Mouse (Mus musculus) embryonic facial prominence, embryonic 13.5 days (tissue): ENCODE measurements around the gene Atg5. TPM values are rescaled to one million over a fixed set of nuclear protein-coding genes. Genes with fewer than 3 reads are reported as not detected.

Source experiments
- ATAC-seq: fragments of 200-750 bp; cut with Nextera tagmentation; 2 replicates; pipeline ENCODE4 v1.8.0; 2017; ENCODE audit warnings: low read depth; ENCODE audit not compliant: insufficient number of reproducible peaks, insufficient read depth, low FRiP score, low TSS enrichment
- H3K27ac ChIP-seq: fragments of 300-500 bp; sonication (generic); 2 replicates; pipeline ENCODE4 v1.5.1; 2015; ENCODE audit warnings: moderate library complexity, mild to moderate bottlenecking, inconsistent platforms
- H3K27me3 ChIP-seq: fragments of 300-500 bp; sonication (generic); 2 replicates; pipeline ENCODE4 v1.6.1; 2015; ENCODE audit warnings: mild to moderate bottlenecking, inconsistent platforms
- H3K36me3 ChIP-seq: fragments of 300-500 bp; sonication (generic); 2 replicates; pipeline ENCODE4 v1.6.1; 2015; ENCODE audit warnings: mild to moderate bottlenecking, inconsistent platforms
- H3K4me1 ChIP-seq: fragments of 300-500 bp; sonication (generic); 2 replicates; pipeline ENCODE4 v1.6.1; 2015; ENCODE audit warnings: inconsistent platforms
- H3K4me2 ChIP-seq: fragments of 300-500 bp; sonication (generic); 2 replicates; pipeline ENCODE4 v1.6.1; 2015; ENCODE audit warnings: moderate library complexity, mild to moderate bottlenecking, inconsistent platforms
- H3K4me3 ChIP-seq: fragments of 300-500 bp; sonication (generic); 2 replicates; pipeline ENCODE4 v1.5.1; 2015; ENCODE audit warnings: mild to moderate bottlenecking, inconsistent platforms
- H3K9ac ChIP-seq: fragments of 300-500 bp; sonication (generic); 2 replicates; pipeline ENCODE4 v1.6.1; 2015; ENCODE audit warnings: mild to moderate bottlenecking, inconsistent platforms
- H3K9me3 ChIP-seq: fragments of 300-500 bp; sonication (generic); 2 replicates; pipeline ENCODE4 v1.6.1; 2016; ENCODE audit warnings: inconsistent platforms
- WGBS: fragments of 180-500 bp; shearing (Covaris S2); methylation state at CpG from one replicate; pipeline ENCODE4 v1.1.7; 2015; ENCODE audit warnings: mixed read lengths; 5-methylcytosine and 5-hydroxymethylcytosine counted together
- polyA plus RNA-seq: library from polyadenylated mRNA; unstranded; fragments of >200 nt; fragmentation: Nextera tagmentation; extraction: Ambion mirVana; gene quantifications from 2 replicates; pipeline ENCODE4 v1.2.1, GENCODE M21; 2015

Atg5 gene
- polyA plus RNA-seq, 1 experiment from 2014 or later, result 59.2 TPM

DNA sequence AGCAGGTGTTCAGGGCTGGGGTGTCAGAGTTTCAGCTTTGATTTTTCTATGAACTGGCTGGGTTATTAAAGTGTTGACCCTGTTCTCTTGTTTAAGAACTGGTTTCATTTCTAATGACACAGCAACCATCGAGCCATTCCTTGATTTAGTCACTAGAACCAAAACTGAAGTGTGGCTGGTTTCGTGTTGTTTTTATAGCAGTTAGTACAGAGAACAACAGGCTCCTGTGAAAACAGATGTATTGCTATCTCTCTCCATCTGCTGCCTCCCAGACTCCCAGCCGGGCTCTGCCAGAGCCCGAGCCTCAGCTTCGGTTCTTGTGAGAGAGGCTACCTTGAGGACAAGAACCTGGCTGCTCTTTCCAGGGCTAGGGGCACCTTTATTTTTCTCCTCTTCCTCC, 109.7 kb downstream of the Atg5 start:
- Histone ChIP-seq H3K9me3 (no peaks in the 10 kb centered on the region), H3K9ac (no peak overlapping the region), H3K27ac (no peak overlapping the region), H3K27me3 (no peaks in the 10 kb centered on the region), H3K4me3 (no peak overlapping the region), H3K4me2 (no peak overlapping the region), H3K4me1 (peaks cover 22% of the 10 kb centered on the region), H3K36me3 (no peaks in the 10 kb centered on the region)
- 71% methylated on average over 5 of the region's 5 CpGs for WGBS
- ATAC-seq, result no peak

DNA sequence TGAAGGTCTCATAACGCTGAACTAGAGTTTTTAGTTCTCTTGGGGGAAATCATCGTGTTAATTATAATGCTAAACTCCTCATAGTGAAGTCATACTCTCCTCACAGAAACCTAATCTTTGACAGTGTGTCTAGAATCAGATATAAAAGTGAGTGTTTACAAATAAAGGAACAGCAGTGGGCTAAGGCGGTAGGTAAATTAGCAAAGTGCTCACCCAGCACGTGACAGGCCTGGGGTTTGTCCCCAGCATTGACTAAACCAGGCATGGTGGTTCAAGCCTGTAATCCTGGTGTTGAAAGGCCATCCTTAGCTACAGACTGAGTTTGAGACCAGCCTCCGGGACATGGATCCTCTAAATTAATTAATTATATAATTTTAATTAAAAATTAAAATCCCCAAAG, 110.2 kb downstream of the Atg5 start:
- no peak overlapping the region for H3K4me2 ChIP-seq
- no peak overlapping the region for H3K27ac ChIP-seq
- WGBS, result 88% methylated on average over 5 of the region's 5 CpGs
- H3K36me3 ChIP-seq, result no peaks in the 10 kb centered on the region
- no peaks in the 10 kb centered on the region for H3K9me3 ChIP-seq
- peaks cover 24% of the 10 kb centered on the region for H3K4me1 ChIP-seq
- no peaks in the 10 kb centered on the region for H3K27me3 ChIP-seq
- ATAC-seq, result no peak
- H3K4me3 ChIP-seq, result no peak overlapping the region
- no peak overlapping the region for H3K9ac ChIP-seq

DNA sequence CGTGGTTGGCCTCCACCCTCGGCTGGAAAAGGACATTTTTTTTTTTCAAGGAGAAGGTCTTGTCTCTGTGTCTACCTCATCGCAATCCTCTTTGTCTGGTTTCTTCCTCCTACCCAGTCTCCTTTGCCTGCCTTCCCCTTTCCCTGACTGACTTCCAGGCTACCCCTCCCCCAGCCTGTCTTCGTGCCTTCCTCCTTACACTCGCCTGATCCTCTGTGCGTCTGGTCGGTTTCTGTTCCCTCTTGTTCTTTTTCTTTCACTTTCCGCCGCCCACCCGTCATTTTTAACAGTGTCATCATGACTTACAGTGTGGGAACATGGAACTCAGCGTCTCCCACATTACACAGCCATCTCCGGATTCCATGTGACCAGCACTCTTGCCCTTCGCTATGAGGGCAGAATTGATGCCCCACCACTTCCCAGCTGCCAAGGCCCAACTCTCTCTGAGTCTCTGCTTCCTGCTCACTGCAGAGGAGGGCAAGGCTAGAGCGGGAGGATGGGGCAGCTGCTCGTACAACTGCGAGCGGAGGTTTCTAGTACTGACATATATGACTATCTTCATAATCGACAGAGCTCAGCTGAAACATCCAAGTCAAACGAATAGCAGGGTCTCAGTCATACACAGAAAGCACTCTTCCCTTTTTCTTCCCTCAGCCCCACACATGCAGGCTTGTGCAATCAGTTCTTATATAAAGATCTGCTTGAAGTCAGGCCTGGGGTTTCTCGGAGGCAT, 112.5 kb downstream of the Atg5 start:
- no peaks in the 10 kb centered on the region for H3K9me3 ChIP-seq
- WGBS, result 36% methylated on average over 20 of the region's 20 CpGs
- H3K4me2 ChIP-seq, result peak overlapping the region; percentile 32
- H3K4me1 ChIP-seq, result peaks cover 37% of the 10 kb centered on the region
- H3K9ac ChIP-seq, result 0 out of 2 replicates have a peak overlapping the region, but pooled peaks have one; percentile 22
- H3K36me3 ChIP-seq, result no peaks in the 10 kb centered on the region
- peak overlapping the region; percentile 75 for H3K27ac ChIP-seq
- ATAC-seq, result no peak
- no peaks in the 10 kb centered on the region for H3K27me3 ChIP-seq
- no peak overlapping the region for H3K4me3 ChIP-seq

DNA sequence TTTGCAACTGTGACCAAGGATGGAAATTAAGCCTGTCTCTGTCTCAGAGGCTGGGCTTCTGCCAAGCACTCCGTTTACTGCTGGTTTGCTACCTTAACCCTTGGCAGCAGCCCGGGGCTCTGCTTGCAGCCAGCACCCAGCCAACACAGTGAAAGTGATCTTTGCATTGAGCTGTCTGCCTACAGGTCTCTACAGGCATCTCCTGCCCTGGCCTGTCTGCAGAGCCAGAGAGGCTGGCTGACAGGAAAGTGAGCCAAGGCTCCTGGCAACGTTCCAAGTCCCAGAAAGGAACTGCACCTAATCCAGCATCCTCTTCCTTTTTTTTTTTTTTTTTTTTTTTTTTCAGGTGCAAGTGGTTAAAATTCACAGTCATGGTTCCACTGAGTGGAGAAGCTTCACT, 113.2 kb downstream of the Atg5 start:
- Histone ChIP-seq H3K27ac (peak overlapping the region; percentile 75), H3K36me3 (no peaks in the 10 kb centered on the region), H3K9ac (no peak overlapping the region), H3K27me3 (no peaks in the 10 kb centered on the region), H3K9me3 (no peaks in the 10 kb centered on the region), H3K4me3 (no peak overlapping the region), H3K4me1 (peaks cover 37% of the 10 kb centered on the region), H3K4me2 (no peak overlapping the region)
- 10% methylated on average over 3 of the region's 3 CpGs for WGBS
- peak; percentile 82; the same call in 1 of the 2 replicates for ATAC-seq

DNA sequence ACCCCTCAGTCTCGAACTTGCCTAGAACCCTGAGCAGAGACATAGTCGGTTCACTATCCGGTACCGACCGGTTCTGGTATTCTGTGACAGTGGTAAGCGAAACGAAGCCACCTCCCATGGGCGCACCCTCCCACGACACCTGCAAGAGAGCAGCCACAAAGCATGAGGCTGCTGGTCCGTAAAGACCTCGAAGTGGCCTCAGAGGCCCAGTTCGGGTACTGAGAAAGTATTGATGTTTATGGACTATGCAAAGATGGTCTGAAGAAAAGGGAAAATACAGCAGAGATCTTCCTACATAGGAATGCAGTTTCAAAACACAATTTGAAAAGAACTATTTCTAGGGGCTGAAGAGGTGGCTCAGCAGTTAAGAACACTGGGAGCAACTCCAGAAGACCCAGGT, 113.8 kb downstream of the Atg5 start:
- H3K36me3 ChIP-seq, result no peaks in the 10 kb centered on the region
- H3K4me3 ChIP-seq, result no peak overlapping the region
- no peak for ATAC-seq
- H3K27ac ChIP-seq, result peak overlapping the region; percentile 75; the same call in 1 of the 2 replicates
- H3K4me1 ChIP-seq, result peaks cover 37% of the 10 kb centered on the region
- H3K27me3 ChIP-seq, result no peaks in the 10 kb centered on the region
- no peaks in the 10 kb centered on the region for H3K9me3 ChIP-seq
- no peak overlapping the region for H3K4me2 ChIP-seq
- 83% methylated on average over 12 of the region's 12 CpGs for WGBS
- no peak overlapping the region for H3K9ac ChIP-seq

DNA sequence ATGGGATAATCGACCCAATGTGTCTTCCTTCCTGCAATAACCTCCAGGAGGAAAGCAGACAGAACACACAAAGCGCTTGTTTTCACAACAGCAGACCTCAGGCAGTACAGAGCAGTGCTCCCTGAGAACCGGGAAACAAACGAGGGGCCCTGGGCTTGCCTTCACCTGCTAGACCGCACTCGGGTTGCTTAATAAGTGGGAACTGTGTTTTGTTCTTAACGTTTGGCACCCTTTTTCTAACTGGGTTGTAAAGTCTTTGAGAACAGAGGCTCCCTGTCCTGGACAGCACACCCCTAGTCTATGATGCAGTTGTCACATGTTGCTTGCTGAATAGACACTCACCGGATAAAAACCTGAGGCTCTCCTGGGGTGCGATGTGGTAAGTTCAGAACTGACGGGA, 115.1 kb downstream of the Atg5 start:
- no peaks in the 10 kb centered on the region for H3K36me3 ChIP-seq
- no peak overlapping the region for H3K4me2 ChIP-seq
- whole genome bisulfite sequencing, result 58% methylated on average over 10 of the region's 10 CpGs
- no peak overlapping the region for H3K27ac ChIP-seq
- no peaks in the 10 kb centered on the region for H3K27me3 ChIP-seq
- no peaks in the 10 kb centered on the region for H3K9me3 ChIP-seq
- H3K9ac ChIP-seq, result no peak overlapping the region
- H3K4me3 ChIP-seq, result no peak overlapping the region
- H3K4me1 ChIP-seq, result peaks cover 37% of the 10 kb centered on the region
- 0 out of 2 replicates have a peak, but pooled peaks have one; percentile 56 for ATAC-seq

DNA sequence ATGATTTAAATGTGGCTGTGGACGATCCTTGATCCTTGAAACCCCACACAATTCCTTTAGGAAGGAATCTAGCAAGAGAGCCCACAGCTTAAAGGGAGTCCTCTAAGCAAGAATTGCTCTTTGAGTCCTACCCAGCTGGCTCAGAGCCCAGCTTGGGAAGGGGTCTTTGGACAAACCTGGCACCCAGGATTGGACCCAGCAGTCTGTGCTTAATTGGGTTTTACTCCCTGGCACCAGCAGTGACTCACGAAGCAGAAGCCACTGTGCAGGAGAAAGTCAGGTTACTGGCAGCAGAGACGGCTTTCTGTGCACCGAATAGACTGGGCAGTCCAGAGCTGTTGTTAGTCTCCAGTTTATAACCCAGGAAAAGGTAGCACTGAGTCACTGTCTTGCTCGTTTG, 117.1 kb downstream of the Atg5 start:
- Histone ChIP-seq H3K9ac (no peak overlapping the region), H3K27ac (no peak overlapping the region), H3K9me3 (no peaks in the 10 kb centered on the region), H3K4me3 (no peak overlapping the region), H3K4me1 (peaks cover 39% of the 10 kb centered on the region), H3K4me2 (no peak overlapping the region), H3K36me3 (no peaks in the 10 kb centered on the region), H3K27me3 (no peaks in the 10 kb centered on the region)
- ATAC-seq, result no peak
- WGBS, result 78% methylated on average over 5 of the region's 5 CpGs

DNA sequence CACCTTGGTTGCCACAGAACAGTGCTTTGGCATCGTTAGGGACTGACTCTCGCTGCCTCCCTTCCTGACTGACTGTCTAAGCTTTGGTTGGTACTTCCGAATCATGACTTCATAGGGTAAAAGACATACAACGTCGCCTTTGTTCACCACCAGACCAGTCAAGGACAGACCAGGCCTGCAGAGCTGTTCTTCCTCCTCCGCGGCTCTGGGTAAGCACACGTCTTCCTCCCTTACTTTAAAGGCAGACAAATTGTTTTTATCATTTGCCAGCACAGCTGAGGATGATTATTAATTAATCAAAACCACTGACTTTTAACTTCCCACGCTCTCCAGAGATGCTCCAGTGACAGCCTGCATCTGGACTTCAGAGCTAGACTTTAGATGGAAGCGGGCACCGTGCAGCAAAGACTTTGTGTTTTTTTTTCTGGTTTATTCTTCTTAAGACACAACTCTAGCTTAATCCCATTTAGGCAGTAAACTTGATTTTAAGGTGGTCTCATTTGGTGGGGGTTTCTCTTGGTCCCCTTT, 120.6 kb downstream of the Atg5 start:
- WGBS, result 46% methylated on average over 11 of the region's 11 CpGs
- H3K4me2 ChIP-seq, result no peak overlapping the region
- H3K27ac ChIP-seq, result no peak overlapping the region
- peaks cover 14% of the 10 kb centered on the region for H3K4me1 ChIP-seq
- ATAC-seq, result no peak
- H3K27me3 ChIP-seq, result no peaks in the 10 kb centered on the region
- H3K4me3 ChIP-seq, result no peak overlapping the region
- H3K9ac ChIP-seq, result no peak overlapping the region
- no peaks in the 10 kb centered on the region for H3K36me3 ChIP-seq
- no peaks in the 10 kb centered on the region for H3K9me3 ChIP-seq

DNA sequence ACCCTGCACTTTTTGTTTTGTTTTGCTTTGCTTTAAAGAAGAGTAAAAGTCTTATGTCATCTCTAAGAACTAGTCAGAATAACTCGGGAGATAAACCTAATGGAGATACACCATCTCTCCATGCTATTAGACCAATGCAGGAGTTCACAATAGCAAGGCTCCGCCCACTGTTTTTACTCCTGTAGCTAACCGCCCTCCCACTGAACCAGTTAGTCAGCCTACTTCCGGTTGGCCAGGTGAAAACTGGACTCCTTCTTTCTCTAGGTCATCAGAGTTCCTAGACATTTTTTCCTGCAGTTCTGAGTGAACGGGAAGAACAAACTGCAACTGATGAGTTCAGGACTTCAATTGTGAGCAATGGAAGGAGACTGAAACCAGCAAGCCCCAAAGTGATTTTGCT, 122.1 kb downstream of the Atg5 start:
- Histone ChIP-seq H3K9me3 (no peaks in the 10 kb centered on the region), H3K27ac (no peak overlapping the region), H3K9ac (no peak overlapping the region), H3K4me1 (peaks cover 5% of the 10 kb centered on the region; the same call in 1 of the 2 replicates), H3K27me3 (no peaks in the 10 kb centered on the region), H3K4me2 (no peak overlapping the region), H3K4me3 (no peak overlapping the region), H3K36me3 (no peaks in the 10 kb centered on the region)
- no peak for ATAC-seq
- WGBS, result 76% methylated on average over 5 of the region's 5 CpGs

DNA sequence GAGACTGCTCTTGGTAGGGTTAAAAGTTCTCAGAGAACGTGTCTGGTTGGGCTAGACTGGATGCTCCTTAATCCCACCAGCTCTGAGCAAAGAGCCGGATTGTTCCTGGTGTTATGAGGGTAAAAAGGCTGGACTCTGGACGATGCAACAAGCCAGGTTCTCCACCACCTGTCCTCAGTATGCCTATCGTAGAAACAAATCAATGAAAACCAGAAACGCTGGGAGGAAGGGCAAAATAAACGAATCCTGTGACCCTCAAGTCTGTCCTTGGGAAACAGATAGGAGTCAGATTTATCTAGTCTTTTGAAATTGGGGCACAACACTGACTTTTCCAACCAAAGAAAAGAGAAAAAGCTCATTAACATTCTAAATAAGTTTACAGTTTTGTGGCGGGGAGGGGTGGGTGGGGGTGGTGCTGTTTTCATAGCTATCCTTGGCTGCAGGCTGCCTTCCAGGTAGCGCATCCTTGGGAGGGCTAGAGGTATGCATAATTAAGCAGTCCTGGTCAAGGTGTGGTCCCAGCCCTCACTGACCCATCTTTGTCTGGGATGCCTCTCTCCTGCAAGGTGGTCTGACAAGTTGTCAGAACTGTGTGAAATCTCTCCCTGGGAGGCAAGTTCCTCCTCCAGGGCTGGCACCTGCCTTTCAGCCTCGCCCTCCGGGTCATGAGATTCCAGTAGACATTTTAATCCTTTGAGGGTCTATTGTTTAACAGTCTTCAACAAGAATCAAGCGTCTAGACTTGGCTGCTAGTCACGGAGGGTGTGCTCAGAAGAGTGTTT, 123.5 kb downstream of the Atg5 start:
- no peaks in the 10 kb centered on the region for H3K27me3 ChIP-seq
- WGBS, result 40% methylated on average over 12 of the region's 12 CpGs

DNA sequence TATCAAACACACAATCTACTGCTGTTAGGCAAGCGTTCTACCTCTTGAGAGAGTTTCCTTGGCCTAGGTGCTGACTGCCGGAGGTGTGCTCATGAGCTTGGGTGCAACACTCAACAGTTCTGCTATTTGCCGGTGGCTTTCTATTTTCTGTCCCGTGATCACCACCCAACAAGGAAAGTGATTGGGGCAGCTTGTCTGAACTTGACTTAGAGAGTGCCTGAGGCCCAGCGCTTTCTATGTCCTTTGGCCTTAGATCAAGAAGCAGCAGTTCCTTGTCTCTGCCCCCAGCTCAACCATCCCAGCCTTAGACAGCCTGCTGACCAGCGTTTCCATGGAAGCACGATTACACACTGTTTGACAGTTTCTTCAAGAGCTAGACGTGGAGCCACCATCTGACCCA, 124.7 kb downstream of the Atg5 start:
- H3K4me3 ChIP-seq, result no peak overlapping the region
- no peaks in the 10 kb centered on the region for H3K36me3 ChIP-seq
- peaks cover 5% of the 10 kb centered on the region; the same call in 1 of the 2 replicates for H3K4me1 ChIP-seq
- no peaks in the 10 kb centered on the region for H3K9me3 ChIP-seq
- no peak for ATAC-seq
- no peak overlapping the region for H3K27ac ChIP-seq
- no peaks in the 10 kb centered on the region for H3K27me3 ChIP-seq
- WGBS, result 83% methylated on average over 8 of the region's 8 CpGs
- no peak overlapping the region for H3K9ac ChIP-seq
- H3K4me2 ChIP-seq, result no peak overlapping the region

More for the DNA sequence above, 123.5 kb downstream of the Atg5 start:
- no peak overlapping the region for H3K9ac ChIP-seq
- no peak overlapping the region for H3K27ac ChIP-seq
- peaks cover 5% of the 10 kb centered on the region; the same call in 1 of the 2 replicates for H3K4me1 ChIP-seq
- ATAC-seq, result no peak
- H3K36me3 ChIP-seq, result no peaks in the 10 kb centered on the region
- H3K4me3 ChIP-seq, result no peak overlapping the region
- H3K9me3 ChIP-seq, result no peaks in the 10 kb centered on the region
- no peak overlapping the region for H3K4me2 ChIP-seq
